ENCODE assay signal across 15 mouse cellular contexts in the genomic region with DNA sequence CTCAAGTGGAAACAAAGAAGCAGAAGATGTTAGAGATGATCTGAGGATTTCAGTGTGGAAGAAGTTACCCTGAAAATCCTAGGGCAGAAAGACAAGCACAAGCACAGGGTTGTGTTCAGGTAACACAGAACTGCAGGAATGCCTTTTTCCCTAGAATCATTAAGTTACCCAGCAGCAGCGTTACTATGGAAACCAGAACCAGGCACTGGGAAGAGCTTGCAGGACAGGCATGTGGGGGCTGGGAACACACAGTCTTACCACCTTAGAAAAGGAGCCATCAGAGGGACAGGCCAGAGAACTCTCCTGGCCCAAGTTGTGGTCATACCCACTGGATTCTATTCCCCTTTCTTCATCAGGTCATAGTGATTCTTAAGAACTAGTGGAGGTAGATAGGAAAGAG. TPM values are rescaled to one million over a fixed set of nuclear protein-coding genes. Genes with fewer than 3 reads are reported as not detected.
DNase-seq lines count a peak whose midpoint lies in the region; ATAC-seq lines count a peak whose summit lies in the region.
"Had no signal": no experiment of that assay in that cellular context is flagged by ENCODE, and none has a peak within 500 bp of the region (broad histone marks: within the 10 kb centered on the region; RNA-seq: fewer than 3 reads in every experiment).

No protein-coding gene starts in this region.

- no peaks in the 10 kb centered on the region for H3K4me1 ChIP-seq in forebrain, embryonic 14.5 days (ENCODE audit: control insufficient read depth, insufficient read depth, low read length)
- no peaks in the 10 kb centered on the region for H3K4me1 ChIP-seq in forebrain, embryonic 11.5 days (replicated peaks; ENCODE audit: control insufficient read depth, insufficient read depth, low read length)
- no peaks in the 10 kb centered on the region for H3K4me1 ChIP-seq in neural tube, embryonic 14.5 days (ENCODE audit: control insufficient read depth, insufficient read depth, low read length)
- H3K4me1 ChIP-seq in neural tube, embryonic 15.5 days, result peaks cover 7% of the 10 kb centered on the region; the same call in 1 of the 2 replicates
- peaks cover 5% of the 10 kb centered on the region for H3K4me1 ChIP-seq in hindbrain, embryonic 15.5 days (replicated peaks)

- H3K4me2 ChIP-seq in forebrain, embryonic 14.5 days (ENCODE audit: low read length), result no peak overlapping the region
- no peak overlapping the region for H3K4me2 ChIP-seq in forebrain, embryonic 11.5 days (ENCODE audit: low read depth, low read length, severe bottlenecking)
- no peak overlapping the region for H3K4me2 ChIP-seq in neural tube, embryonic 14.5 days (ENCODE audit: low read depth, low read length)
- H3K4me2 ChIP-seq in neural tube, embryonic 15.5 days, result no peak overlapping the region
- no peak overlapping the region for H3K4me2 ChIP-seq in hindbrain, embryonic 15.5 days

- no peak overlapping the region for H3K9ac ChIP-seq in forebrain, embryonic 14.5 days (ENCODE audit: low read length)
- no peak overlapping the region for H3K9ac ChIP-seq in forebrain, embryonic 11.5 days (ENCODE audit: low read length)
- no peak overlapping the region for H3K9ac ChIP-seq in neural tube, embryonic 14.5 days (replicated peaks; ENCODE audit: low read depth, low read length)
- no peak overlapping the region for H3K9ac ChIP-seq in neural tube, embryonic 15.5 days (replicated peaks)
- H3K9ac ChIP-seq in hindbrain, embryonic 15.5 days, result no peak overlapping the region
- H3K9ac ChIP-seq: liver, embryonic 14.5 days had no signal

- no peak for ATAC-seq in forebrain, embryonic 14.5 days
- no peak for ATAC-seq in forebrain, embryonic 11.5 days (replicated peaks; ENCODE audit: low FRiP score)
- ATAC-seq in neural tube, embryonic 14.5 days (ENCODE audit: low read depth), result 0 out of 2 replicates have a peak, but pooled peaks have one; percentile 44
- no peak for ATAC-seq in neural tube, embryonic 15.5 days (ENCODE audit: low FRiP score)
- no peak; the same call in 1 of the 2 replicates for ATAC-seq in hindbrain, embryonic 15.5 days (ENCODE audit: low FRiP score, low read depth)

- H3K27ac ChIP-seq in forebrain, embryonic 14.5 days (ENCODE audit: low read depth, low read length), result peak overlapping the region; percentile 5; the same call in 1 of the 2 replicates
- no peak overlapping the region for H3K27ac ChIP-seq in forebrain, embryonic 11.5 days (ENCODE audit: low read depth, low read length)
- H3K27ac ChIP-seq in neural tube, embryonic 14.5 days (ENCODE audit: low read depth, low read length), result no peak overlapping the region
- no peak overlapping the region for H3K27ac ChIP-seq in neural tube, embryonic 15.5 days (replicated peaks)
- peak overlapping the region; percentile 20; the same call in 1 of the 2 replicates for H3K27ac ChIP-seq in hindbrain, embryonic 15.5 days (replicated peaks)
- H3K27ac ChIP-seq: heart, adult 2 months; liver, embryonic 14.5 days had no signal

- no peaks in the 10 kb centered on the region for H3K36me3 ChIP-seq in forebrain, embryonic 14.5 days (ENCODE audit: control insufficient read depth, insufficient read depth, low read length)
- no peaks in the 10 kb centered on the region for H3K36me3 ChIP-seq in forebrain, embryonic 11.5 days (ENCODE audit: control insufficient read depth, insufficient read depth, low read length)
- no peaks in the 10 kb centered on the region for H3K36me3 ChIP-seq in neural tube, embryonic 14.5 days (ENCODE audit: control insufficient read depth, insufficient read depth, low read length)
- H3K36me3 ChIP-seq in neural tube, embryonic 15.5 days, result no peaks in the 10 kb centered on the region
- no peaks in the 10 kb centered on the region for H3K36me3 ChIP-seq in hindbrain, embryonic 15.5 days

- peak; percentile 50 for DNase-seq in forebrain, embryonic 14.5 days (ENCODE audit: low spot score)
- DNase-seq in forebrain, embryonic 11.5 days (ENCODE audit: low spot score), result no peak
- no peak for DNase-seq in adipocyte (ENCODE audit: low spot score)
- DNase-seq in right cerebral cortex, postnatal 25 days, result no peak
- DNase-seq: B cell, adult 2 months; cerebellum, postnatal 14 days; gastrocnemius, postnatal 10 days; heart, adult 2 months; kidney, adult 2 months; kidney, postnatal 14 days; thymus, adult 18-20 months had no signal

- 64% methylated on average over 1 of the region's 1 CpGs for WGBS in forebrain, embryonic 14.5 days
- WGBS in forebrain, embryonic 11.5 days, result 50% methylated on average over 1 of the region's 1 CpGs
- WGBS in neural tube, embryonic 14.5 days, result 56% methylated on average over 1 of the region's 1 CpGs
- WGBS in neural tube, embryonic 15.5 days, result 48% methylated on average over 1 of the region's 1 CpGs
- 48% methylated on average over 1 of the region's 1 CpGs for WGBS in hindbrain, embryonic 15.5 days

- no peaks in the 10 kb centered on the region for H3K9me3 ChIP-seq in forebrain, embryonic 14.5 days (replicated peaks; ENCODE audit: control insufficient read depth, low read length)
- no peaks in the 10 kb centered on the region for H3K9me3 ChIP-seq in forebrain, embryonic 11.5 days (ENCODE audit: control insufficient read depth, low read length)
- H3K9me3 ChIP-seq in neural tube, embryonic 14.5 days (ENCODE audit: control insufficient read depth, low read length), result no peaks in the 10 kb centered on the region
- H3K9me3 ChIP-seq in neural tube, embryonic 15.5 days (replicated peaks), result no peaks in the 10 kb centered on the region
- H3K9me3 ChIP-seq in hindbrain, embryonic 15.5 days, result no peaks in the 10 kb centered on the region

- no peaks in the 10 kb centered on the region for H3K27me3 ChIP-seq in forebrain, embryonic 14.5 days (replicated peaks; ENCODE audit: control insufficient read depth, insufficient read depth, low read length)
- H3K27me3 ChIP-seq in forebrain, embryonic 11.5 days (ENCODE audit: control insufficient read depth, insufficient read depth, low read length), result no peaks in the 10 kb centered on the region
- H3K27me3 ChIP-seq in neural tube, embryonic 14.5 days (ENCODE audit: control insufficient read depth, insufficient read depth, low read length), result no peaks in the 10 kb centered on the region
- no peaks in the 10 kb centered on the region for H3K27me3 ChIP-seq in neural tube, embryonic 15.5 days (replicated peaks)
- no peaks in the 10 kb centered on the region for H3K27me3 ChIP-seq in hindbrain, embryonic 15.5 days

- H3K4me3 ChIP-seq in forebrain, embryonic 14.5 days (ENCODE audit: low read depth, low read length), result no peak overlapping the region
- no peak overlapping the region for H3K4me3 ChIP-seq in forebrain, embryonic 11.5 days (ENCODE audit: low read depth, low read length)
- H3K4me3 ChIP-seq in neural tube, embryonic 14.5 days (ENCODE audit: low read depth, low read length), result no peak overlapping the region
- no peak overlapping the region for H3K4me3 ChIP-seq in neural tube, embryonic 15.5 days (replicated peaks)
- H3K4me3 ChIP-seq in hindbrain, embryonic 15.5 days, result no peak overlapping the region
- H3K4me3 ChIP-seq: heart, adult 2 months had no signal

RNA-seq across cellular contexts. Expression of a gene that starts 19.0 kb away (rescaled TPM):
- 5.4 and 8.0 TPM in 2 replicates for polyA plus RNA-seq in forebrain, embryonic 14.5 days (2014; fragmentation: Nextera tagmentation; extraction: Ambion mirVana)
- 1.3 and 1.9 TPM in 2 replicates for polyA plus RNA-seq in forebrain, embryonic 11.5 days (2014; fragmentation: Nextera tagmentation; extraction: Ambion mirVana)
- polyA plus RNA-seq in neural tube, embryonic 14.5 days (2014; fragmentation: Nextera tagmentation; extraction: Ambion mirVana), result 5.4 and 6.5 TPM in 2 replicates
- polyA plus RNA-seq in neural tube, embryonic 15.5 days (2015; fragmentation: Nextera tagmentation; extraction: Ambion mirVana), result 3.6 and 4.5 TPM in 2 replicates
- polyA plus RNA-seq in hindbrain, embryonic 15.5 days (2015; fragmentation: Nextera tagmentation; extraction: Ambion mirVana), result 4.5 and 4.7 TPM in 2 replicates

RNA-seq across cellular contexts. Expression of a gene that starts 19.0 kb away (rescaled TPM):
- 148 and 189 TPM in 2 replicates for polyA plus RNA-seq in forebrain, embryonic 14.5 days (2014; fragmentation: Nextera tagmentation; extraction: Ambion mirVana)
- 109 and 120 TPM in 2 replicates for polyA plus RNA-seq in forebrain, embryonic 11.5 days (2014; fragmentation: Nextera tagmentation; extraction: Ambion mirVana)
- 169 and 171 TPM in 2 replicates for polyA plus RNA-seq in neural tube, embryonic 14.5 days (2014; fragmentation: Nextera tagmentation; extraction: Ambion mirVana)
- 158 and 163 TPM in 2 replicates for polyA plus RNA-seq in neural tube, embryonic 15.5 days (2015; fragmentation: Nextera tagmentation; extraction: Ambion mirVana)
- 143 and 154 TPM in 2 replicates for polyA plus RNA-seq in hindbrain, embryonic 15.5 days (2015; fragmentation: Nextera tagmentation; extraction: Ambion mirVana)

RNA-seq across cellular contexts. Expression of a gene that starts 19.1 kb away (rescaled TPM):
- polyA plus RNA-seq in forebrain, embryonic 14.5 days (2014; fragmentation: Nextera tagmentation; extraction: Ambion mirVana), result 253 and 290 TPM in 2 replicates
- 170 and 190 TPM in 2 replicates for polyA plus RNA-seq in forebrain, embryonic 11.5 days (2014; fragmentation: Nextera tagmentation; extraction: Ambion mirVana)
- 264 and 309 TPM in 2 replicates for polyA plus RNA-seq in neural tube, embryonic 14.5 days (2014; fragmentation: Nextera tagmentation; extraction: Ambion mirVana)
- polyA plus RNA-seq in neural tube, embryonic 15.5 days (2015; fragmentation: Nextera tagmentation; extraction: Ambion mirVana), result 276 TPM in 2 replicates
- polyA plus RNA-seq in hindbrain, embryonic 15.5 days (2015; fragmentation: Nextera tagmentation; extraction: Ambion mirVana), result 252 and 268 TPM in 2 replicates

RNA-seq across cellular contexts. Expression of a gene that starts 31.6 kb away (rescaled TPM):
- 1.1 and 1.8 TPM in 2 replicates for polyA plus RNA-seq in forebrain, embryonic 14.5 days (2014; fragmentation: Nextera tagmentation; extraction: Ambion mirVana)
- polyA plus RNA-seq in forebrain, embryonic 11.5 days (2014; fragmentation: Nextera tagmentation; extraction: Ambion mirVana), result 1.1 and 1.8 TPM in 2 replicates
- 1.2 and 2.4 TPM in 2 replicates for polyA plus RNA-seq in neural tube, embryonic 14.5 days (2014; fragmentation: Nextera tagmentation; extraction: Ambion mirVana)
- polyA plus RNA-seq in neural tube, embryonic 15.5 days (2015; fragmentation: Nextera tagmentation; extraction: Ambion mirVana), result 3.6 and 4.8 TPM in 2 replicates
- polyA plus RNA-seq in hindbrain, embryonic 15.5 days (2015; fragmentation: Nextera tagmentation; extraction: Ambion mirVana), result 1.4 and 1.9 TPM in 2 replicates

RNA-seq across cellular contexts. Expression of a gene that starts 48.9 kb away (rescaled TPM):
- polyA plus RNA-seq in forebrain, embryonic 14.5 days (2014; fragmentation: Nextera tagmentation; extraction: Ambion mirVana), result 0.08 and 0.11 TPM in 2 replicates
- 0.07 and 0.11 TPM in 2 replicates for polyA plus RNA-seq in forebrain, embryonic 11.5 days (2014; fragmentation: Nextera tagmentation; extraction: Ambion mirVana)
- polyA plus RNA-seq in neural tube, embryonic 14.5 days (2014; fragmentation: Nextera tagmentation; extraction: Ambion mirVana), result 0.07 and 0.73 TPM in 2 replicates
- 0.70 and 0.92 TPM in 2 replicates for polyA plus RNA-seq in neural tube, embryonic 15.5 days (2015; fragmentation: Nextera tagmentation; extraction: Ambion mirVana)
- polyA plus RNA-seq in hindbrain, embryonic 15.5 days (2015; fragmentation: Nextera tagmentation; extraction: Ambion mirVana), result 0.79 and 1.1 TPM in 2 replicates

Comparison
In these comparisons a context has a peak if more than half of its experiments do, and no peak if none do; other contexts are left out.
1. H3K27ac ChIP-seq: peak in forebrain, embryonic 14.5 days (single experiment) and hindbrain, embryonic 15.5 days (single experiment); none in forebrain, embryonic 11.5 days (single experiment), neural tube, embryonic 14.5 days (single experiment) and neural tube, embryonic 15.5 days (single experiment).